Mouse (Mus musculus): Measurements from ENCODE around the gene Tspan14. TPM values are rescaled to one million over a fixed set of nuclear protein-coding genes. Genes with fewer than 3 reads are reported as not detected.

Gene Tspan14
- polyA plus RNA-seq, 1 experiment from 2014 or later: 32.9 TPM

DNA sequence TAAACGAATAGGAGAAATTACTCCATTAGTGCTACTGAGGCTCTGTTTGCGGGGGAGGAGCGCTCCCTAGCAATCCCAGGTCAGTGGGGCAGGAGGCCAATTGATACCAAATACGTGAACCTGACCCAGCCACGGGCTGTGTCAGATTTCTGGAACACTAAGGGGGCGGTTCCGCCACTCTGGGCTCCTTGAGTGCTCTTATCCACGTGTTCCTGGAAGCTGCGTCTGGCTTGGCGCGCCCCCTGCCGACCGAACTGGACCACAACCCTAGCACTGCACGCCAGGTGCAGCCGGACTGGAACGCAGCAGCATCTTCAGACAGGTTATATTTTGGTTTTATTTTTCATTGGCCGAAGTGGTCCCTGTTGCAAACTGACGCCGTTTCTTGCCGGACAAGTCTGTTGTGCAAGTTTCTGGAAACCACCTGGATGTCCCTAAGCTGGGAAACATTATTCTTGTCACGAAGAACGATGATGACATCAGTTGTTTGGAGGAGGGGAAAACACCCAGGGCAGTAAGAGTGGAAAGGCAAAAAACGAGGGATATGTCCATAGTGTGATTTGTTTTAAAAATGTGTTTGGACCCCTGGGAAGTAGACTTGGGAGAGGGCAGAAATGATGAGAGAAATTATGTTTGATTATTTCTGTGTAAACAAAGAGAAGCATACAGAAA, 71.9 kb downstream of the Tspan14 start:
- no peaks in the 10 kb centered on the region for H3K9me3 ChIP-seq (replicated peaks)
- H3K4me2 ChIP-seq: peak overlapping the region; percentile 41
- 14% methylated on average over 23 of the region's 23 CpGs for WGBS (ENCODE audit: insufficient replicate concordance)
- ATAC-seq (ENCODE audit: low read depth) (peak; percentile 59; the same call in 1 of the 2 replicates), DNase-seq (peak; percentile 54)
- H3K4me3 ChIP-seq (replicated peaks): no peak overlapping the region
- no peaks in the 10 kb centered on the region for H3K36me3 ChIP-seq
- peaks cover 19% of the 10 kb centered on the region for H3K4me1 ChIP-seq (replicated peaks)
- no peaks in the 10 kb centered on the region for H3K27me3 ChIP-seq
- H3K27ac ChIP-seq: no peak overlapping the region
- no peak overlapping the region for H3K9ac ChIP-seq

- H3K4me2 ChIP-seq: no peak overlapping the region
- no peak overlapping the region for H3K4me3 ChIP-seq (replicated peaks)
- ATAC-seq (ENCODE audit: low read depth) (no peak), DNase-seq (no peak)
- 73% methylated on average over 8 of the region's 8 CpGs for WGBS (ENCODE audit: insufficient replicate concordance)
- H3K27ac ChIP-seq: no peak overlapping the region
- H3K9me3 ChIP-seq (replicated peaks): no peaks in the 10 kb centered on the region
- H3K9ac ChIP-seq: no peak overlapping the region
- H3K4me1 ChIP-seq (replicated peaks): peaks cover 19% of the 10 kb centered on the region
- no peaks in the 10 kb centered on the region for H3K27me3 ChIP-seq
- no peaks in the 10 kb centered on the region for H3K36me3 ChIP-seq
Measured at GRCm38 (mm10) chr14:40893884-40894283, 72.7 kb downstream of the Tspan14 start.

GRCm38 (mm10) chr14:40893196-40893595, 73.4 kb downstream of the Tspan14 start, which contains the start of gene Sh2d4b:
TSS of gene Sh2d4b (minus strand) at chr14:40893266.
- no peaks in the 10 kb centered on the region for H3K36me3 ChIP-seq
- H3K4me2 ChIP-seq: no peak within 1 kb of the TSS
- H3K9me3 ChIP-seq (replicated peaks): no peaks in the 10 kb centered on the region
- ATAC-seq (ENCODE audit: low read depth): no peak
- 20% methylated on average over 3 of the region's 3 CpGs for WGBS (ENCODE audit: insufficient replicate concordance)
- H3K9ac ChIP-seq: no peak within 1 kb of the TSS
- no peak within 1 kb of the TSS for H3K27ac ChIP-seq
- DNase-seq: no peak
- H3K27me3 ChIP-seq: no peaks in the 10 kb centered on the region
- H3K4me3 ChIP-seq (replicated peaks): no peak within 1 kb of the TSS
- H3K4me1 ChIP-seq (replicated peaks): peaks cover 19% of the 10 kb centered on the region

DNA sequence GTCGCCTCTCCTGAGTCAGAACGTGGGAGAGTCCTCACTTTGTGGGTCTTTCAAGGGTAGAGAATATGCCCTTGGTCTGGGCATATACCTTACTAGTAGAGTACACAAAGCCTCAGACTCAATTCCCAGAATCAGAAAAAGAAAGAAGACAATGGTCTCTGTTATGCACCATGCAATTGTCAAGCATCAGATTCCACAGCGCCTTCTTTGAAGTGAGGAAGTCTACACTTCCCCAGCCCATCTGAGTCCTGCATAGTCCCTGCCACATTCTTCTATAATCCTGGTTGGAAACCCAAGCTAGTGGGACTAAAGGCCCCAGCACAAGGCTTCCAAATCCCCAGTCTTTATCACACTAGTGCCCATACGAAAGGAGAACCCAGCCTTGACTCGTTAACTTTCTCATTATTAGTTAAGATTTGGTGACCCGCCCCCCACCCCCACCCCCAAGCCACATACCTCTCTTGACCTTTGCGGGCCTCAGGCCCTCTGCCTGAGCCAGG, 74.2 kb downstream of the Tspan14 start:
- no peak overlapping the region for H3K9ac ChIP-seq
- DNase-seq (no peak), ATAC-seq (ENCODE audit: low read depth) (no peak)
- H3K9me3 ChIP-seq (replicated peaks): no peaks in the 10 kb centered on the region
- peaks cover 24% of the 10 kb centered on the region for H3K4me1 ChIP-seq (replicated peaks)
- no peak overlapping the region for H3K4me2 ChIP-seq
- no peak overlapping the region for H3K4me3 ChIP-seq (replicated peaks)
- H3K36me3 ChIP-seq: no peaks in the 10 kb centered on the region
- no peak overlapping the region for H3K27ac ChIP-seq
- 75% methylated on average over 7 of the region's 7 CpGs for WGBS (ENCODE audit: insufficient replicate concordance)
- no peaks in the 10 kb centered on the region for H3K27me3 ChIP-seq

GRCm38 (mm10) chr14:40891506-40891905, 75.1 kb downstream of the Tspan14 start:
- WGBS (ENCODE audit: insufficient replicate concordance): 76% methylated on average over 4 of the region's 4 CpGs
- no peak for ATAC-seq (ENCODE audit: low read depth)
- no peaks in the 10 kb centered on the region for H3K36me3 ChIP-seq

DNA sequence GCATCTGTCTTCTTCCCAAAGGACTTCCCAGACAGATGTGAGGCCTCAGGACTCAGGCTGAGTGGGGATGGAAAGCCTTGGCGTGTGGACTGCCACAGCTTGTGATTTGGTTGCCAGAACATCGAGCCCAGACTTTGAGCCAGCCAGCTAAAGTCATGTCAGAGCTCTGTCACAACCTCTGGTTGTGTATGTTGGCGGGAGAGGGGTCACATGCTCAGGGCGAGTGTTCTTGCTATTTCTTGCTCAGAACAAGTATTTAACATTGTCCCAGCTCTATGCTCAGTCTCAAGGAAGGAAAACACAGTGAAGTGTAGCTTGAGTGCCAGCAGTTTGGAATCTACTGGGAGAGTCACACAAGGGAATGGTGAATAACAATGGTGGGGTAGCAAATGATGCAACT, 76.9 kb downstream of the Tspan14 start:
- H3K9me3 ChIP-seq (replicated peaks): no peaks in the 10 kb centered on the region
- ATAC-seq (ENCODE audit: low read depth) (no peak), DNase-seq (no peak)
- H3K9ac ChIP-seq: no peak overlapping the region
- H3K36me3 ChIP-seq: no peaks in the 10 kb centered on the region
- H3K4me2 ChIP-seq: no peak overlapping the region
- no peak overlapping the region for H3K27ac ChIP-seq
- no peak overlapping the region for H3K4me3 ChIP-seq (replicated peaks)
- H3K4me1 ChIP-seq (replicated peaks): peaks cover 48% of the 10 kb centered on the region
- WGBS (ENCODE audit: insufficient replicate concordance): 55% methylated on average over 4 of the region's 4 CpGs
- H3K27me3 ChIP-seq: no peaks in the 10 kb centered on the region

More at GRCm38 (mm10) chr14:40891506-40891905, 75.1 kb downstream of the Tspan14 start:
- Histone ChIP-seq H3K9me3 (replicated peaks) (no peaks in the 10 kb centered on the region), H3K4me3 (replicated peaks) (no peak overlapping the region), H3K27ac (no peak overlapping the region), H3K4me2 (no peak overlapping the region), H3K9ac (no peak overlapping the region), H3K4me1 (replicated peaks) (peaks cover 31% of the 10 kb centered on the region), H3K27me3 (no peaks in the 10 kb centered on the region)
- no peak for DNase-seq

GRCm38 (mm10) chr14:40889181-40889580, 77.4 kb downstream of the Tspan14 start:
- DNase-seq (no peak), ATAC-seq (ENCODE audit: low read depth) (no peak)
- Histone ChIP-seq H3K4me1 (replicated peaks) (peaks cover 46% of the 10 kb centered on the region), H3K4me2 (no peak overlapping the region), H3K36me3 (no peaks in the 10 kb centered on the region), H3K27me3 (no peaks in the 10 kb centered on the region), H3K4me3 (replicated peaks) (no peak overlapping the region), H3K9me3 (replicated peaks) (no peaks in the 10 kb centered on the region), H3K27ac (no peak overlapping the region), H3K9ac (no peak overlapping the region)
- 62% methylated on average over 2 of the region's 2 CpGs for WGBS (ENCODE audit: insufficient replicate concordance)

GRCm38 (mm10) chr14:40886428-40887202, 80.0 kb downstream of the Tspan14 start:
- H3K4me2 ChIP-seq: no peak overlapping the region
- H3K27ac ChIP-seq: no peak overlapping the region
- no peaks in the 10 kb centered on the region for H3K9me3 ChIP-seq (replicated peaks)
- no peaks in the 10 kb centered on the region for H3K27me3 ChIP-seq
- no peak overlapping the region for H3K4me3 ChIP-seq (replicated peaks)
- H3K9ac ChIP-seq: no peak overlapping the region
- DNase-seq (no peak), ATAC-seq (ENCODE audit: low read depth) (peak; percentile 74)
- WGBS (ENCODE audit: insufficient replicate concordance): 57% methylated on average over 6 of the region's 6 CpGs
- H3K36me3 ChIP-seq: no peaks in the 10 kb centered on the region
- peaks cover 31% of the 10 kb centered on the region for H3K4me1 ChIP-seq (replicated peaks)

DNA sequence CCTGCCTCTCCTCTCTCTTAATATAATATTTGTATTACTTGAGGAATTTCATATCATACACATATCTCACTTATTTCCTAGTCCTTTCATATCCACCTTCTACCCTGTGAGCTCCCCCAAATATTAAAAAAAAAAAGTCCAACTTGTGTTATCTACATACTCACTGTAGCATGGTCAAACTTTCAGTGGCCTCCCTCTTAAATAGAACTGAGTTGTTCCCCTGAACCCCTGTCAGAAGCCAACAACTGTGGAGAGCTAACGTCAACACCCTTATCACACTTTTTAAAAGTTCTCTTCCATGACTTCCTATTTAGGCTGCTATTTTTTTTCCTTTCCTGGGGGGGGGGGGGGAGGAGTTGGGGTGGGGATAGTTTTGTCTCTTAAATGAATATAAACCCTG, 80.9 kb downstream of the Tspan14 start:
- WGBS (ENCODE audit: insufficient replicate concordance): 17% methylated on average over 1 of the region's 1 CpGs
- Histone ChIP-seq H3K9me3 (replicated peaks) (no peaks in the 10 kb centered on the region), H3K4me2 (no peak overlapping the region), H3K4me1 (replicated peaks) (peaks cover 31% of the 10 kb centered on the region), H3K27ac (no peak overlapping the region), H3K27me3 (no peaks in the 10 kb centered on the region), H3K9ac (no peak overlapping the region), H3K4me3 (replicated peaks) (no peak overlapping the region), H3K36me3 (no peaks in the 10 kb centered on the region)
- 0 out of 2 replicates have a peak, but pooled peaks have one; percentile 34 for ATAC-seq (ENCODE audit: low read depth)
- DNase-seq: no peak

DNA sequence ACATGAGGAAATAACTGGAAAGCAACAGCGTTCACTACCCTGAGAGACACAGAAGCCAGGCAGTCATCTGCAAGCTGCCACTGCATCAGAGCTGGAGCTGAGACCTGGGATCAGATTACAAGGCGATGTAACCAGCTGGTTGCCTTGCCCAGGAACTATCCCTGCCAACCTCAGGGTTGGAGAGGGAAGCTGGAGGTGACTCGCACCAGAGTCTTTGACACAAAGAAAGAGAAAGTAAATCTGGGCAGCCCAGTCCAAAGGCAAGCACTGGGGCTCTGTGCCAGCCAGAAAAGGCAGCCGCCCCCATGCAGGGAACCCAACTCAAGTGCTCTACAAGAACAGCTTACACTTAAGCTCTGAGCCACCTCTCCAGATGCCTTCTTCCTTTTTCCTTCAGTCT, 81.4 kb downstream of the Tspan14 start:
- Histone ChIP-seq H3K4me3 (replicated peaks) (no peak overlapping the region), H3K27me3 (no peaks in the 10 kb centered on the region), H3K4me2 (no peak overlapping the region), H3K36me3 (no peaks in the 10 kb centered on the region), H3K27ac (no peak overlapping the region), H3K9ac (no peak overlapping the region), H3K9me3 (replicated peaks) (no peaks in the 10 kb centered on the region), H3K4me1 (replicated peaks) (peaks cover 31% of the 10 kb centered on the region)
- ATAC-seq (ENCODE audit: low read depth) (no peak), DNase-seq (no peak)
- 40% methylated on average over 4 of the region's 4 CpGs for WGBS (ENCODE audit: insufficient replicate concordance)

- no peaks in the 10 kb centered on the region for H3K27me3 ChIP-seq
- H3K9me3 ChIP-seq (replicated peaks): no peaks in the 10 kb centered on the region
- H3K36me3 ChIP-seq: no peaks in the 10 kb centered on the region
- no peaks in the 10 kb centered on the region for H3K4me1 ChIP-seq (replicated peaks)
- DNase-seq: no peak
- no peak for ATAC-seq (ENCODE audit: low read depth)
- no peak overlapping the region for H3K27ac ChIP-seq
- no peak overlapping the region for H3K4me3 ChIP-seq (replicated peaks)
- no peak overlapping the region for H3K4me2 ChIP-seq
- H3K9ac ChIP-seq: no peak overlapping the region
Measured at GRCm38 (mm10) chr14:40874565-40874964, 92.0 kb downstream of the Tspan14 start.

All from liver, embryonic 13.5 days (tissue).